Mouse (Mus musculus) embryonic fibroblast, embryonic 13.5 days (primary cell): Measurements from ENCODE around the gene 3425401B19Rik.
A peak's percentile ranks its signal among the peaks of the same experiment; 100 is the strongest.

ENCODE experiments used
- CTCF ChIP-seq: IDR thresholded peaks from 2 replicates; pipeline ENCODE4 v1.5.1; 2011; ENCODE audit warnings: mild to moderate bottlenecking, control low read depth, low read length, moderate library complexity, borderline replicate concordance; ENCODE audit not compliant: insufficient read depth
- POLR2A ChIP-seq: IDR thresholded peaks from 2 replicates; pipeline ENCODE4 v1.6.1; 2011; ENCODE audit warnings: low read depth, mild to moderate bottlenecking, control low read depth, low read length, moderate library complexity

GRCm38 (mm10) chr14:32609392-32609791, 75.7 kb downstream of the 3425401B19Rik start:
- TF ChIP-seq CTCF, result peak; percentile 51; the same call in 1 of the 2 replicates
- TF ChIP-seq POLR2A, result no peak
